Mouse (Mus musculus): ENCODE measurements at regions not wholly inside any gene's neighbourhood (a gene's known extent, or its start where the extent isn't known, plus 50 kb on each side); places are given as distances from the start of the nearest gene placed in this dataset.

GRCm38 (mm10) chr6:100433534-100433867 is 146.2 kb upstream of the Rybp start:
- TF ChIP-seq CTCF (IDR thresholded peaks at IDR 0.05; ENCODE audit: low read depth) = no peak
- no peak for TF ChIP-seq EP300 (optimal IDR thresholded peaks at IDR 0.05)
